Mouse (Mus musculus) cerebellum, adult 11 months (tissue): ENCODE data around the gene Ass1.

ENCODE experiments used
- DNase-seq: peaks from one replicate; pipeline ENCODE4 v3.0.0; 2022

Ass1 gene

DNA sequence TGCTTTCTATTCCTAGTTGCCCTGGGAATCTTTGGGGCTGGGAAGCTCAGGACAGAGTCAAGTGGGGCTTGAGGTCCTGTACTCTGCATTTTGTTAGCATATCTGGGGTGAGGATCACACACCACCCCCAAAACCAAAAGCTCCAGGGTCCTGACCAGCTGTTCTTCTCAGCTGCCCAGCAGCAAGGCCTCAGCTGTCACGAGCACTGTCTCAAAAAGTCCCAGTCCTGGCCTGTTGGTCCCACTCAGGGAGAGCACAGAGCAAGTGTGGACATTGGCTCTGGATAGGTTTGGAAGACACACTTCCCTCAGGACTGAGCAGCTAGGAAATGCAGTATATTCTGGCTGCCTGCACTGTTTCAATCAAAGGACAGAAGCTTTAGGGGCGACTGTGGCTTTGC is 20.5 kb downstream of the Ass1 start:
- no peak for DNase-seq

- DNase-seq: no peak
Measured at GRCm38 (mm10) chr2:31492308-31492707, 22.3 kb downstream of the Ass1 start.

GRCm38 (mm10) chr2:31493243-31493642 is 23.2 kb downstream of the Ass1 start:
- no peak for DNase-seq

DNA sequence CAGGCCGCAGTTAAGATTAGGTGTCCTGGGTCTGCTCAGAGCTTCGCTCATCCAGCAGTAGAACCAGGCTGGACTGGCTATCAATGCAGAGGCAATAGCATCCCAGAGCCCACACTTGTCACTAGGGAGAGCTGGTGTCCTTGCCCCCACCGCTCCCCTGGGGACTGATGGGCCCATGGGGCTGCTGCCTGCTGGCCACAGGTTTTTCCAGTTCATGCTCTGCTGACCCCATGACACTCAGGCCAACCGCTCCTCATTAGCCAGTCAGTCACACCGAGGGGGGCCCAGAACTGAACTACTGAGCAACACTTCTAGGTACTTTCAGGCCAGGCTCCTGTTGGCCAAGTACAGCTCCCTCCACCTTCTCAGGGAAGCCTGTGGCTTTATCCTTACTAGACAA is 24.3 kb downstream of the Ass1 start:
- DNase-seq: no peak

DNA sequence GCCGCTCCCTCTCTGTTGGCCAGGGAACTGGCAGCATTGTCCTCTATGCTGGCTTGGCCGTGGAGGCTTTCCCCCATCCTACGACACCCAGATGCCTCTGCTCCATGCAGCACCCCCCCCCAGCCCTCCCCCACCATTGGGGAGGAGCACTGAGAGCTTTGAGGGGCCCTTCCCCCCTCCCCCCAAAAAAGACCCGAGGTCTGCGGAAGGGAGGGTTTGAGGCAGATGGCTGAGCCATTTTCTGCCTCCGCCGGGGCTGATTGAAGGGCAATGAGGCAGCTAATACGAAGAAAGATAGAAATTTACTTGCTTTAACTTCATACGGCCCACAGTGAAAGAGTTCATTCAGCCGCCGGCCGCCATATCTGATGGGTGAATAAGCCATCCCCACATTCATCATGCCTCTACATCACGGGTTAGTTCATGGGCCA is 25.1 kb downstream of the Ass1 start:
- DNase-seq: no peak

- DNase-seq: no peak
Measured at GRCm38 (mm10) chr2:31496141-31496540, 26.1 kb downstream of the Ass1 start.

DNA sequence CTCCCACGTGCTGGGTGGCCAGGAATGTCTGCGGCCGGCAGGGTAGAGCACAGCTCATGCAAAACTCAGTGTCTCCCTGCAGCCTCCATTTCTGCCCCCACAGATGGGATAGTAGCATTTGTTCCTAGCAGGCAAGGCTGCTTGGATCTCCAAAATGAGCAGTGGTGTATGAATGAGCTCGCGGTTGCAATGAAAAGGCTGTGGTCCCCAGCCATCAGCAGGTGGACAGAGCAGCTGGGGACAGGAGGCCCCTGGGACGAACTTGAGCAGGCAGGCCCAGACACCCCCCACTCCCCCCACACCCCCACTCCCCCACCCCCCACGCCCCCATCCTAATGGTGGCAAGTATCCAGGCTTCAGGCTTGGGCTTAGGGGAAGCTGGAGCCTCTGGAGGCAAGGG is 27.1 kb downstream of the Ass1 start:
- DNase-seq: no peak

- DNase-seq: no peak
Measured at GRCm38 (mm10) chr2:31497635-31498034, 27.6 kb downstream of the Ass1 start.

DNA sequence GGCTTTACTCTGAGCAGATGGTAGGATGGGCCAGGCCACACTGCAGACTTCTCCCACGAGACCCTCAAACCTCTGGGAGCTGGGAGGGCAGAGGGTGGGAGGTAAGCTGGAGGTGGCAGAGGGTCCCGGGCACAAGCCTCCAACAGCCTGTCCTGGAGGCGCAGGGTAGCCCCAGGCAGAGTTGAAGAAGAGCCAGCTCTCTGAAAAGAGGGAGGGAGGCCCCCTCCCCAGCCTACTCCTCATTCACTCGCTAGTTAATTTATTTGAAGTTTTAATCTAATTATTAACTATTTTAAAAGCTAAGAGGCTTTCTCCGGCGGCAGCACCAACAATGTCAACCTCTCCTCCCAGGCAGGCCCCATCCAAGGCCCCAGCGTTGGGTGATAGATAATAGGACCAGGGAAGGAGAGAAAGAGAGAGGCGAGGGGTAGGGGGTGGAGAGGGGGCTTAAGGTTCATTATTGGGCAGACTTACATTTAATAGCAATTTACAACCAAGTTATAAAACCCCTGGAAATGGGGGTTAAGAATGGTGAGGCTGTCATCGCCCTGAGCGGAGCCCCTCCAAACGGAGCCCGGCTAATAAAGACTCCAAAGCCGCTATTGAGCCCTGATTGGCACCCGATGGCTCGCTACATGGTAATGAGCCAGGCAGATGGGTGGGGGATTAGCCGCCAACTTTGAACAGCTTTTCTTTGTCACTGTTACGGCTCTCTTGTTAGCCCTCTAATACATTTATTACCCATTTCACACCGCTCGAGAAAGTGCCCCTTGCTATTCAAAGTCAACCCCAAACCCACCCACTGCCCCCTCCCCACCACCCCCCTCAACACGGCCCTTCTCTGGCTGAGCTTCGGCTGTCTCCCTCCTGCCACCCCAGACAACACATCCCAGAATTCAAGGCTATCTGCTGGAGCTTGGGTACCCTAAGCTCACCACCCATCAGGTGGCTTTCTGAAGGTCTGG is 29.6 kb downstream of the Ass1 start:
- no peak for DNase-seq

DNA sequence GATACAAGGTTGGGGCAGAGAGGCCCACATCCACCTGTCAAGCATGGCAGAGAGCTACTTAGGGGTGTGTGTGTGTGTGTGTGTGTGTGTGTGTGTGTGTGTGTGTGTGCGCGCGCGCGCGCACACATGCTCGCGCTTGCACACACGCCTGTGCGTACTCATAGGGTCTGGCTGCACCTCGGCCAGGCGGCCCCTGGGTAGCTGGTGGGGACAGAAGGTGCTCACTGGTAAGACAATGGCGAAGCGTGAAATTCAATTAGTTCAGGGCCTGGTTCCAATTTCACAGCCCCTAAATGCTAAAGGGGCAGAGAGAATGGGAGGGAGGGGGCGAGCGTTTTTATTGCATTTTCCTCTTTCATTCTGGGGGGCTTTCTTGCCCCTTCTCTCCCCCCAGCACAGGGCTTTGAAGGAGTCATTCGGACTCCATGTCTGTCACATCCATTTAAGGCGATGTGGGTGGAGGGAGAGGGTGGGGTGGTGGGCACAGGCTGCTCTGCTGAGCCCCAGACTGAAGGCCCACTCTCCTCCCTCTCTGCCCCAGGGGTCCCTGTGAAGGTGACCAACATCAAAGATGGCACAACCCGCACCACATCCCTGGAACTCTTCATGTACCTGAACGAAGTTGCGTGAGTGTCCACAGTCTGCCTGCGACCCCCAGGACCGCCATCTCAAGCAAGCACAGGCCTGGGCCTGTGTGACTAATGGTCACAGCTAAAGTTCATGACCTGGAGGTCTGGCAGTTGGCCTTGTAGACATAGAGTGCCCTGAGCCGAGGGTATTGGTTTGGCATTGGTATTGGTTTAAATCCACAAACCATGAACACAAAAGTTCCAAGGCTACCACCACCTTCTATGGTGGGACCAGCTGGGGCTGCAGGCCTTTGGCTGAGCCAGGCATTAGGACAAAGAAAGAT is 30.5 kb downstream of the Ass1 start:
- DNase-seq: no peak

GRCm38 (mm10) chr2:31501448-31502130 is 31.6 kb downstream of the Ass1 start:
- DNase-seq: peak; percentile 16

DNA sequence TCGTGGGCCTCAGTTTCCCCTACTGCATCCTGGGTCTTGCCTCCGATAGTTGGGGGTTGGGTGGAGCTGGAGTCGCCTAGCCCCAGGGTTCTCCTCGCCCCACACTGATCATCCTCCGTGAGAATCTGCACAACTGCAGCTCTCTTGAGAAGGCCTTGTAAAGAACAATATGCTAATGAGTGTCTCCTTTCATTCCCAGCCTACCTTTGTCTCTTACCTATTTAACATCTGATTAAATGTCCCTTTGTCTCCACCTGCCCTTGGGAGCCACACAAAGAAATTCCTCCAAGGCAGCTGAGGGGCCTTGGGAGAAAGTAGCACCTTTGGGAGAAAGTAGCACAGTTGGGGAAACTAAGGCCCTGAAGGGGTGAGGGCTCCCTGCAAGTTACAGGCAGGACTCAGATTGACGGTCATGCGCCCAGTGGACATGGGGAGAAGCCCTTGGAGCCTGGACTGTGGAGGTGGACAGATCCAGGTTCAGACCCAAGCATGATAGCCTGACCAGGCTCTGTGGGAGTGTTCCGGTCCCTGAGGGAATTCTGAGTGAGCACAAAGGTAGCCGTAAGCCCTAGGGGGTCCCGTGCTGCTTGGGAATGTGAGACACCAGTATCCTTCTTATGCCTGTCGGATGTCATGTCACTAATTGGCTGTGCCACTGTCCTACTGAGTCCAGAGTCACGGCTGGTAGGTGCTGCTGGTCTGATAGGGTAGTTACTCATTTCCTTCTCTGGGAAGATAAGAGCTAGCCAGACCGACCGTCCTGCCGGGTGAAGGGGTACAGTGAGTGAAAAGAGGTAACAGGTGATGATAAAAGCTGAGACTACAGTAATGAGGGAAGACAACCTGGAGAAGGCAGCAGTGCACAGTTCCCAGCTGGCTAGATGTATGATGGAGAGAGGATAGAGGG is 32.9 kb downstream of the Ass1 start:
- DNase-seq: no peak

GRCm38 (mm10) chr2:31505472-31505871 is 35.5 kb downstream of the Ass1 start:
- DNase-seq: no peak

GRCm38 (mm10) chr2:31508851-31509250 is 38.8 kb downstream of the Ass1 start:
- DNase-seq: no peak

- peak; percentile 28 for DNase-seq
Measured at GRCm38 (mm10) chr2:31511316-31511715, 41.3 kb downstream of the Ass1 start.

DNA sequence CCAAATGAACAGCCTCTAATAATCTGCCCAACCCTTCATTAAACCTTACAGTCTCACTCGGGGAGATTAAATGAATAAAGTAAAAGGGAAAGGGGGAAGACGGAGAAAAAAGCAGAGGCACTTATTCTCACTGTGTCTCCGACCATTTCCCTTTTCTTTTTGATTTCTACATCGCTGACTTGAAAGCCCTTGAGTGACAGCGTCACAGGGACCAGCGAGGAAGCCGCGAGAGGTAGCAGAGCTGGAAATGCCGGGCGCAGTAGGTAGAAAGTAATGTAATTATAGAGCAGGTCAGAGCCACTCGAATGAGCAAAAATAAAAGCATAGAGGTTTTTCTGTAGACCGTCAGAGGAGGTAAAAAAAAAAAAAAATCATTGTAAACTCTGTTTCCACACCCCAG is 46.5 kb downstream of the Ass1 start:
- DNase-seq: no peak

DNA sequence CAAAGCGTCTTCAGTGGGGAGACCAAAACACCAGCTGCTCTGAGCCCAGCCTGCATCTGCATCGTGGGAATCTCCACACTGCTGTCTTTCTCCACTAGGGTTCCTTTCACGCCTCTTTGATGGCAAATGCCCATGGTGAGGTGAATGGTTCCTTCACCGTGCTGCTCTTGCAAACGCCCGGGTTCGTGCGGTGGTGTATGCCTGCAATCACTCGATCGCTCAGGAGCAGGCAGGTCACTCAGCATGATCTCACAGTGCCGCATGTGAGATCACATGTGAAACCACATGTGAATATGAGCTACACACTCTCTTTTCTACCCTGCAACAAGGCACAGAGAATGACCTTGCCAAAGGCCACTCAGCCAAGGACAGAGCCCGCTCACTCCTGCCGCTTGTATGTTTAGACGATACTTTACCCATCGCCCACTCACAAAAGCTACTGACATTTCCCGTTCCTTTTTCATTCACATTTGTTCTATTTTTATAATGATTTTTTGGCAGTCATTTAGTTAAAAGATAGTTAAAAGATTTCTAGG is 51.9 kb downstream of the Ass1 start:
- no peak for DNase-seq

GRCm38 (mm10) chr2:31524641-31525040 is 54.6 kb downstream of the Ass1 start:
- no peak for DNase-seq

DNA sequence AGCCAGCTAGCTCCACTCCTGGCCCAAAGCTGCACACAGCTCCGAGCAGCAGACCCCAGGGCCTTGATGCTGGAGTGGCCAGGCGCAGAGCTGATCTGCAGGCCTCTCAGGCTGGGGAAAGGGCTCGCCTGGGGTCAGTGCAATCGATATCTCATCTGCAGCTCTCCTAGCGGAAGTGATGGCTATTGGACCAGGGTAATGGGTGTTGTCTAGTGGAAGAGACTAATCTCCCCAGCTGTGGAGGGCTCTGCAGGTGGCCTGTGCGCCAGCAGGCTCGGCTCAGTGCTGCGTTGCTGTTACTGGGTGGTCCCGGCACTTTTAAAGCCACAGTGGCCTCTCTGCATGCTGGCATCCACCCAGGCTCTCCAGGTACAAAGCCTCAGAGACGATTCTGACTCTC is 55.8 kb downstream of the Ass1 start:
- DNase-seq: no peak

DNA sequence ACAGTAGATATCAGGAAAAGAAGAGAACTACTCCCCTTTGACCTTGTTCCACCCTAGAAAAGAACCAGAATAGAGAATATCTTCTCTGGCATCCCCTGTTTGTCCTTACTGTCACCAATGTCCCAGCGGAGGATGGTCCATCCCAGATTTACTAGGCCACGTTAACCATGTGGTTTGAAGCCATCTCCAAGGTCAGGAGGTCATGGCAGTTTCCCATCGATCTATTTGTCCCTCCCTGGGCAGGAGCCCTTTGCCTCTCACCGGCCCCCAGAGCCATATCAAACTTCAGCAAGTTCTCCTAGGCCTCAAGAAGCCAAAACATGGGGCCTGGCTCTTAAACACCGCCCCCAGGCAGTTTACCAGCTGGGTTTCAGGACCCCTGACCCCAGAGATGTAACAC is 60.2 kb downstream of the Ass1 start:
- DNase-seq: no peak

DNA sequence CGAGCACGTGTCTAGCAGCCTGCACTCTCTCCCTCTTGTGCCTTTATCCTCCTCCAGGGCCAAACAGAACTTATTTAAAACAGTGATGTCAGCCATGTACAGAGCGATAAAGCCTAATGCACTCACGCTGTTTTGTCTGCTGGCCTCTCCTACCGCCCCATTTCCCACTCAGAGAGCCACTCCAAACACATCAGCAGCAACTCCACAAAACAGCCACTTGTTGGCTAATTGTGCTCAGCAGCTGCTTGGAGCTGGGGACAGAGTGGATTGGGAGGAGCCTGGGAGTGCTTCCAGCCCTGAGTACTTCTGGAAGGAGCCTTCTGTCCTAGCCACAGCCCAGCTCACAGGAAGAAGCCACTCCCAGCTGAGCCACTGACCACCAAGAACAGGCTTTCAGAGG is 67.0 kb downstream of the Ass1 start:
- DNase-seq: no peak

- DNase-seq: no peak
Measured at GRCm38 (mm10) chr2:31538745-31539144, 68.7 kb downstream of the Ass1 start.
